Mouse (Mus musculus): Measurements from ENCODE around the gene Gfap.

GRCm38 (mm10) chr11:102851883-102852282 lies 48.8 kb downstream of the Gfap start:
- TF ChIP-seq TAL1 (IDR thresholded peaks at IDR 0.05; ENCODE audit: low read length) (no peak), GATA1 (IDR thresholded peaks at IDR 0.05; ENCODE audit: low read length) (no peak)

Measured in erythroblast, embryonic 14.5 days (primary cell).